Mouse (Mus musculus): ENCODE measurements around the gene Lrrc29. TPM values are rescaled to one million over a fixed set of nuclear protein-coding genes. Genes with fewer than 3 reads are reported as not detected.

The Lrrc29 gene
- polyA plus RNA-seq, 1 experiment from 2014 or later: 1.1 TPM

MicroRNAs within 50 kb of the gene (microRNA counts, 519-probe panel; counts per million panel counts)
- microRNA mmu-miR-328: 3,760 counts per million, percentile 27 among the panel's probes with 10 or more counts

Small RNAs within 50 kb of the gene (microRNA-seq; reads per million reads assigned to microRNA genes)
- gene Gm27320 (not detected), gene Mir328 (229 reads per million, percentile 65 among the genes with 10 or more reads in this experiment)

Other genes starting within 250 kb of the Lrrc29 start
- not detected in 2 replicates for gene Ces3b, start 242.5 kb downstream of the Lrrc29 start, polyA plus RNA-seq (2014; fragmentation: Nextera tagmentation; extraction: Ambion mirVana)
- gene Ces4a, start 194.5 kb downstream of the Lrrc29 start, polyA plus RNA-seq (2014; fragmentation: Nextera tagmentation; extraction: Ambion mirVana): not detected in 2 replicates
- 49.8 and 60.2 TPM in 2 replicates for gene Cbfb, start 155.6 kb downstream of the Lrrc29 start, polyA plus RNA-seq (2014; fragmentation: Nextera tagmentation; extraction: Ambion mirVana)
- 32.3 and 32.9 TPM in 2 replicates for gene D230025D16Rik, start 101.1 kb downstream of the Lrrc29 start, polyA plus RNA-seq (2014; fragmentation: Nextera tagmentation; extraction: Ambion mirVana)
- gene B3gnt9, start 71.1 kb downstream of the Lrrc29 start, polyA plus RNA-seq (2014; fragmentation: Nextera tagmentation; extraction: Ambion mirVana): 5.6 and 6.1 TPM in 2 replicates
- 11.3 and 15.0 TPM in 2 replicates for gene Tradd, start 61.7 kb downstream of the Lrrc29 start, polyA plus RNA-seq (2014; fragmentation: Nextera tagmentation; extraction: Ambion mirVana)
- gene Fbxl8, start 61.6 kb downstream of the Lrrc29 start, polyA plus RNA-seq (2014; fragmentation: Nextera tagmentation; extraction: Ambion mirVana): 0.84 and 1.5 TPM in 2 replicates
- gene Hsf4, start 56.5 kb downstream of the Lrrc29 start, polyA plus RNA-seq (2014; fragmentation: Nextera tagmentation; extraction: Ambion mirVana): not detected in 2 replicates
- gene Nol3, start 50.1 kb downstream of the Lrrc29 start, polyA plus RNA-seq (2014; fragmentation: Nextera tagmentation; extraction: Ambion mirVana): 2.0 and 3.2 TPM in 2 replicates
- gene 4931428F04Rik, start 36.4 kb downstream of the Lrrc29 start, polyA plus RNA-seq (2014; fragmentation: Nextera tagmentation; extraction: Ambion mirVana): 34.2 and 34.4 TPM in 2 replicates
- 6.4 and 8.6 TPM in 2 replicates for gene Exoc3l, start 30.2 kb downstream of the Lrrc29 start, polyA plus RNA-seq (2014; fragmentation: Nextera tagmentation; extraction: Ambion mirVana)
- gene E2f4, start 28.6 kb downstream of the Lrrc29 start, polyA plus RNA-seq (2014; fragmentation: Nextera tagmentation; extraction: Ambion mirVana): 94.9 and 101 TPM in 2 replicates
- gene Elmo3, start 20.7 kb downstream of the Lrrc29 start, polyA plus RNA-seq (2014; fragmentation: Nextera tagmentation; extraction: Ambion mirVana): 0.81 and 1.8 TPM in 2 replicates
- 87.6 and 91.4 TPM in 2 replicates for gene Tmem208, start 76 bp upstream of the Lrrc29 start, polyA plus RNA-seq (2014; fragmentation: Nextera tagmentation; extraction: Ambion mirVana)
- 1.6 and 2.0 TPM in 2 replicates for gene Fhod1, start 21.7 kb upstream of the Lrrc29 start, polyA plus RNA-seq (2014; fragmentation: Nextera tagmentation; extraction: Ambion mirVana)
- 2.9 and 3.2 TPM in 2 replicates for gene Slc9a5, start 22.6 kb upstream of the Lrrc29 start, polyA plus RNA-seq (2014; fragmentation: Nextera tagmentation; extraction: Ambion mirVana)
- 0.55 and 0.61 TPM in 2 replicates for gene Plekhg4, start 47.0 kb upstream of the Lrrc29 start, polyA plus RNA-seq (2014; fragmentation: Nextera tagmentation; extraction: Ambion mirVana)
- not detected in 2 replicates for gene Kctd19, start 87.2 kb upstream of the Lrrc29 start, polyA plus RNA-seq (2014; fragmentation: Nextera tagmentation; extraction: Ambion mirVana)
- 1.9 and 2.7 TPM in 2 replicates for gene Lrrc36, start 87.3 kb upstream of the Lrrc29 start, polyA plus RNA-seq (2014; fragmentation: Nextera tagmentation; extraction: Ambion mirVana)
- 106 and 107 TPM in 2 replicates for gene Tppp3, start 145.2 kb upstream of the Lrrc29 start, polyA plus RNA-seq (2014; fragmentation: Nextera tagmentation; extraction: Ambion mirVana)
- gene Zdhhc1, start 170.6 kb upstream of the Lrrc29 start, polyA plus RNA-seq (2014; fragmentation: Nextera tagmentation; extraction: Ambion mirVana): 14.5 and 19.0 TPM in 2 replicates
- gene Hsd11b2, start 192.5 kb upstream of the Lrrc29 start, polyA plus RNA-seq (2014; fragmentation: Nextera tagmentation; extraction: Ambion mirVana): 19.8 and 24.3 TPM in 2 replicates
- 121 and 129 TPM in 2 replicates for gene Atp6v0d1, start 239.8 kb upstream of the Lrrc29 start, polyA plus RNA-seq (2014; fragmentation: Nextera tagmentation; extraction: Ambion mirVana)